ENCODE assay signal across 8 mouse cellular contexts in genomic region chr12:4842890-4843597, GRCm38 (mm10). TPM values are rescaled to one million over a fixed set of nuclear protein-coding genes. Genes with fewer than 3 reads are reported as not detected.
DNase-seq lines count a peak whose midpoint lies in the region; ATAC-seq and TF ChIP-seq lines count a peak whose summit lies in the region.

Gene Wdcp, plus strand, starts transcription at chr12:4843303.

- peaks cover 46% of the 10 kb centered on the region for H3K4me1 ChIP-seq in G1E (ENCODE audit: insufficient read depth, low read depth, low read length)
- peaks cover 15% of the 10 kb centered on the region for H3K4me1 ChIP-seq in forebrain, embryonic 16.5 days (replicated peaks; ENCODE audit: control insufficient read depth, insufficient read depth, low read length)
- 0 out of 2 replicates have a peak, but pooled peaks cover 7% of the 10 kb centered on the region for H3K4me1 ChIP-seq in lung, embryonic 14.5 days (ENCODE audit: insufficient read depth)
- peaks cover 7% of the 10 kb centered on the region for H3K4me1 ChIP-seq in olfactory bulb, adult 2 months (ENCODE audit: control insufficient read depth, insufficient read depth, low read length)
- H3K4me1 ChIP-seq in thymus, adult 2 months (replicated peaks; ENCODE audit: control insufficient read depth, insufficient read depth, low read length) = peaks cover 6% of the 10 kb centered on the region

- under 1% methylated on average over 30 of the region's 30 CpGs for WGBS in forebrain, embryonic 16.5 days
- WGBS in lung, embryonic 14.5 days = under 1% methylated on average over 30 of the region's 30 CpGs
- under 1% methylated on average over 30 of the region's 30 CpGs for WGBS in olfactory bulb, adult 2 months
- WGBS in thymus, adult 2 months = 2% methylated on average over 30 of the region's 30 CpGs

- peak; percentile 28; the same call in 1 of the 2 replicates for TF ChIP-seq POLR2A in olfactory bulb, adult 2 months (IDR thresholded peaks at IDR 0.05; ENCODE audit: insufficient read depth, low read depth, low read length)
- no peak for TF ChIP-seq POLR2A in thymus, adult 2 months (IDR thresholded peaks at IDR 0.05; ENCODE audit: control insufficient read depth, extremely low read depth, insufficient read depth, low read length, poor library complexity)

- peaks cover 22% of the 10 kb centered on the region for H3K36me3 ChIP-seq in G1E (replicated peaks)
- H3K36me3 ChIP-seq in forebrain, embryonic 16.5 days (ENCODE audit: control insufficient read depth, insufficient read depth) = no peaks in the 10 kb centered on the region
- H3K36me3 ChIP-seq in lung, embryonic 14.5 days (ENCODE audit: insufficient read depth) = no peaks in the 10 kb centered on the region
- H3K36me3 ChIP-seq in thymus, adult 2 months (ENCODE audit: control insufficient read depth, insufficient read depth, low read length) = no peaks in the 10 kb centered on the region

- peak within 1 kb of the TSS; percentile 58 for H3K9ac ChIP-seq in forebrain, embryonic 16.5 days (replicated peaks; ENCODE audit: low read depth, low read length)
- peak within 1 kb of the TSS; percentile 65 for H3K9ac ChIP-seq in lung, embryonic 14.5 days

- intact Hi-C loops in heart, postnatal 36 days (cut with DNase I) = loop anchor here (1.0 to 10.0 kb wide), 3 partner anchors 26 to 248 kb away; partner anchors contain the start of genes Atad2b, Gm3625, Itsn2 and Sf3b6

- no peaks in the 10 kb centered on the region for H3K9me3 ChIP-seq in G1E (replicated peaks)
- no peaks in the 10 kb centered on the region for H3K9me3 ChIP-seq in forebrain, embryonic 16.5 days (ENCODE audit: control insufficient read depth, low read length)
- H3K9me3 ChIP-seq in lung, embryonic 14.5 days (ENCODE audit: low read depth, low read length) = no peaks in the 10 kb centered on the region

- H3K4me2 ChIP-seq in forebrain, embryonic 16.5 days (ENCODE audit: low read length) = peak within 1 kb of the TSS; percentile 75
- peak within 1 kb of the TSS; percentile 95 for H3K4me2 ChIP-seq in lung, embryonic 14.5 days

- no peak within 1 kb of the TSS for H3K27ac ChIP-seq in forebrain, embryonic 16.5 days (ENCODE audit: low read length)
- peak within 1 kb of the TSS; percentile 43 for H3K27ac ChIP-seq in layer of hippocampus, adult 2 months
- H3K27ac ChIP-seq in lung, embryonic 14.5 days (ENCODE audit: low read depth) = peak within 1 kb of the TSS; percentile 69
- H3K27ac ChIP-seq in olfactory bulb, adult 2 months (ENCODE audit: insufficient read depth, low read depth, low read length) = peak within 1 kb of the TSS; percentile 29; the same call in 1 of the 2 replicates
- H3K27ac ChIP-seq in thymus, adult 2 months (ENCODE audit: control insufficient read depth, insufficient read depth, low read length) = no peak within 1 kb of the TSS

- DNase-seq in G1E (ENCODE audit: low spot score) = peak; percentile 88
- peak; percentile 89 to 96 for DNase-seq in cerebellum, adult 18-20 months
- peak; percentile 86 for DNase-seq in heart, postnatal 36 days
- DNase-seq in layer of hippocampus, adult 2 months (ENCODE audit: low spot score in 2 of 2) = peak; percentile 86 to 94
- peak; percentile 97 for DNase-seq in lung, embryonic 14.5 days
- DNase-seq in thymus, adult 2 months = peak; percentile 86

- no peaks in the 10 kb centered on the region for H3K27me3 ChIP-seq in G1E (ENCODE audit: insufficient read depth, low read length)
- H3K27me3 ChIP-seq in forebrain, embryonic 16.5 days (replicated peaks; ENCODE audit: control insufficient read depth, insufficient read depth, low read length) = peaks cover 8% of the 10 kb centered on the region; the same call in 1 of the 2 replicates
- H3K27me3 ChIP-seq in lung, embryonic 14.5 days (ENCODE audit: insufficient read depth, low read length) = 0 out of 2 replicates have a peak, but pooled peaks cover 5% of the 10 kb centered on the region
- H3K27me3 ChIP-seq in thymus, adult 2 months (ENCODE audit: control insufficient read depth, insufficient read depth, low read length) = peaks cover 12% of the 10 kb centered on the region; the same call in 1 of the 2 replicates

- no peak for TF ChIP-seq CTCF in G1E (IDR thresholded peaks at IDR 0.05; ENCODE audit: low read depth, low read length)
- no peak for TF ChIP-seq CTCF in layer of hippocampus, adult 2 months (conservative IDR thresholded peaks at IDR 0.05)
- TF ChIP-seq CTCF in lung, embryonic 14.5 days (IDR thresholded peaks at IDR 0.05; ENCODE audit: low read depth) = no peak
- TF ChIP-seq CTCF in olfactory bulb, adult 2 months (IDR thresholded peaks at IDR 0.05; ENCODE audit: insufficient read depth, low read depth, low read length) = no peak
- TF ChIP-seq CTCF in thymus, adult 2 months (IDR thresholded peaks at IDR 0.05; ENCODE audit: borderline replicate concordance, control insufficient read depth, extremely low read depth, insufficient read depth, low read length, poor library complexity) = 0 out of 2 replicates have a peak, but pooled peaks have one; percentile 47

- peak; percentile 96 for ATAC-seq in G1E (ENCODE audit: extremely low read depth, insufficient number of reproducible peaks, low FRiP score, poor library complexity, severe bottlenecking)
- ATAC-seq in forebrain, embryonic 16.5 days = peak; percentile 93
- peak; percentile 91 for ATAC-seq in lung, embryonic 14.5 days (ENCODE audit: insufficient read depth)

- peak within 1 kb of the TSS; percentile 82 for H3K4me3 ChIP-seq in G1E (ENCODE audit: low read depth, low read length)
- H3K4me3 ChIP-seq in forebrain, embryonic 16.5 days (replicated peaks; ENCODE audit: low read length) = peak within 1 kb of the TSS; percentile 69
- H3K4me3 ChIP-seq in layer of hippocampus, adult 2 months = peak within 1 kb of the TSS; percentile 61
- peak within 1 kb of the TSS; percentile 64 for H3K4me3 ChIP-seq in lung, embryonic 14.5 days (ENCODE audit: low read depth, low read length)
- H3K4me3 ChIP-seq in olfactory bulb, adult 2 months (ENCODE audit: insufficient read depth, low read depth, low read length) = peak within 1 kb of the TSS; percentile 95
- H3K4me3 ChIP-seq in thymus, adult 2 months (ENCODE audit: control insufficient read depth, insufficient read depth, low read length) = peak within 1 kb of the TSS; percentile 70

RNA-seq across cellular contexts. Expression of gene Wdcp, which starts in this region (rescaled TPM):
- total RNA-seq in G1E (2014; fragmentation: Nextera tagmentation) (12.2 and 12.6 TPM in 2 replicates), G1E (2017) (12.3 and 14.3 TPM in 2 replicates)
- 1.6 and 2.1 TPM in 2 replicates for polyA plus RNA-seq in G1E (2012)
- polyA plus RNA-seq in forebrain, embryonic 16.5 days (2015; fragmentation: Nextera tagmentation; extraction: Ambion mirVana) = 13.3 and 13.5 TPM in 2 replicates
- 1 to 10 TPM; 7.7 to 8.4 TPM for total RNA-seq in heart, postnatal 36 days (2021)
- 10 to 100 TPM; 12.7 to 14.3 TPM for total RNA-seq in layer of hippocampus, adult 2 months (2021)
- 16.4 and 17.5 TPM in 2 replicates for polyA plus RNA-seq in lung, embryonic 14.5 days (2014; fragmentation: Nextera tagmentation; extraction: Ambion mirVana)
- polyA plus RNA-seq in olfactory bulb, adult 2 months (2012; ENCODE audit: insufficient read depth, insufficient read length, low replicate concordance, missing spikeins) = not detected in 2 replicates
- polyA plus RNA-seq in thymus, adult 2 months (2012; rRNA removed) = 9.8 and 10.9 TPM in 2 replicates

Comparison
In these comparisons a context has a peak if more than half of its experiments do, and no peak if none do; other contexts are left out.
1. H3K27ac ChIP-seq: peak in layer of hippocampus, adult 2 months (single experiment), lung, embryonic 14.5 days (single experiment) and olfactory bulb, adult 2 months (single experiment); none in forebrain, embryonic 16.5 days (single experiment) and thymus, adult 2 months (single experiment).
2. Peak in every context shown above with its lines, with median percentiles within 50 percentile points of each other: ATAC-seq, DNase-seq and H3K4me3 ChIP-seq.